Mouse (Mus musculus): ENCODE measurements around the gene Odf3b. TPM values are rescaled to one million over a fixed set of nuclear protein-coding genes. Genes with fewer than 3 reads are reported as not detected.
A peak's percentile ranks its signal among the peaks of the same experiment; 100 is the strongest.

Gene Odf3b
- not detected for polyA plus RNA-seq (2012; fragmentation: generic; extraction: Trizol)
- long read RNA-seq, experiment 1 = 0 reads
- long read RNA-seq, experiment 2 = 0 reads

DNA sequence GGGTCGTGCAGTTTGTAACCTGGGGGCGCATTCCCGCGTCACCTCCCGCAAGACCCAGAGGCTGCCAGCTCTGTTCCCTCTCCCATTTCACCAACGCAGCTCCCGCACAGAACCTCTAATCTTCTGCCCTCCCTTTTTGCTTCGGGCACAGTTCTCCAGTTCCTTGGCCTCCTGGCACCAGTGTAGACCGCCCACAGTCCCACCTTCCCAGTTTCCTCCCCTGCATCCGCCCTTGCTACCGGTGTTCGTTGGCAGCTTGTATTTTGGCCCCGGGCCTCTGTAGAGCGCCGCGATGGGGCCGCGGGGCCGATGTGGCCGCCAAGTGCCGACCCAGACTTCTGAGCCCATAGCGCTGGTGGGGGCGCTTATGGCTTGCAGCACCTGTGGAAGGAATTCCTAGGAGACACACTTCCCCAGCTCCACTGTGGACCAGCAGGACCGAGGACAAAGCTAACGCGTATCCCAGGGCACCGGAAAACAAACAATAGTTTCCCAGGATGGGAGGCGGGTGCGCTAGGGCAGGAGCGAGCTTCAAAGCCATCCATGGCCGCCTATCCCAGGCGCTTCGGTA, at the start of gene Odf3b:
Gene Odf3b, minus strand, starts transcription at position 452 of the 571 bp plus-strand sequence.
- Histone ChIP-seq H3K79me3 (ENCODE audit: low read depth) (no peaks in the 10 kb centered on the region), H3K79me2 (ENCODE audit: control insufficient read depth, insufficient read depth) (no peaks in the 10 kb centered on the region), H3K4me3 (ENCODE audit: insufficient read depth, poor library complexity, severe bottlenecking) (no peak within 1 kb of the TSS), H3K27me3 (ENCODE audit: control insufficient read depth, insufficient read depth, insufficient read length) (peaks cover 49% of the 10 kb centered on the region), H3K36me3 (ENCODE audit: control insufficient read depth, insufficient read depth) (no peaks in the 10 kb centered on the region), H3ac (ENCODE audit: control insufficient read depth, insufficient read length, low read depth) (no peak within 1 kb of the TSS)
- TF ChIP-seq MYOD1 (IDR thresholded peaks at IDR 0.05; ENCODE audit: control insufficient read depth, insufficient read length, low read depth) (no peak), MYOG (IDR thresholded peaks at IDR 0.05; ENCODE audit: control insufficient read depth, extremely low read depth, insufficient read length) (no peak)

GRCm38 (mm10) chr15:89428136-89428790, 49.2 kb upstream of the Odf3b start:
- Histone ChIP-seq H3K79me3 (ENCODE audit: low read depth) (peaks cover 9% of the 10 kb centered on the region), H3K27me3 (ENCODE audit: control insufficient read depth, insufficient read depth, insufficient read length) (no peaks in the 10 kb centered on the region), H3K36me3 (ENCODE audit: control insufficient read depth, insufficient read depth) (peaks cover 19% of the 10 kb centered on the region), H3ac (ENCODE audit: control insufficient read depth, insufficient read length, low read depth) (no peak overlapping the region), H3K79me2 (ENCODE audit: control insufficient read depth, insufficient read depth) (peaks cover 17% of the 10 kb centered on the region), H3K4me3 (ENCODE audit: insufficient read depth, poor library complexity, severe bottlenecking) (peak overlapping the region; percentile 98)
- TF ChIP-seq USF1 (IDR thresholded peaks at IDR 0.05; ENCODE audit: low read depth) = no peak
- TF ChIP-seq CTCF (IDR thresholded peaks at IDR 0.05; ENCODE audit: control insufficient read depth, insufficient read depth, insufficient read length) = no peak
- TF ChIP-seq MYOD1 (IDR thresholded peaks at IDR 0.05; ENCODE audit: control insufficient read depth, insufficient read length, low read depth) = no peak
- TF ChIP-seq FOSL1 (IDR thresholded peaks at IDR 0.05; ENCODE audit: insufficient read depth, low read length, poor library complexity, severe bottlenecking) = no peak
- no peak for TF ChIP-seq MYOG (IDR thresholded peaks at IDR 0.05; ENCODE audit: control insufficient read depth, extremely low read depth, insufficient read length)
- TF ChIP-seq CEBPB (IDR thresholded peaks at IDR 0.05; ENCODE audit: low read depth) = no peak
- TF ChIP-seq MAX (IDR thresholded peaks at IDR 0.05) = no peak

DNA sequence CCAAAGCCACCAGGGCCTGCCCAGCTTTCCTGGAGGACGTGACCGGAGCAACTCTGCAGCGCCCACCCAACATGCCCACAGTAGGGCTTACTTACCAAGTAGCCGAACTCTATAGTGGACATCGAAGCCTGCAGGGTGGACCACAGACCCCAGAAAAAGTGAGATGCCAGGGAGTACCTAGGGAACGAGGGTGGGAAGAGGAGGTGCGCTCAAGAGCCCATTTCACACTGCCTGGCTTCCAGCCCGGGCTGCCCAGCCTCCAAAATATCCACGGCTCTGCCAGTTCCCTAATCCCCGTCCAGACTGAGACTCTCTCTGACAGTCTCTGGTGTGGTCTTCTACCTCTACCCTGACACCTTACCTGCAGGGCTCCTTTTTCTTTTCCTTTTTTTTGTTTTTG, 47.6 kb upstream of the Odf3b start:
- H3K79me3 ChIP-seq (ENCODE audit: low read depth) = peaks cover 9% of the 10 kb centered on the region
- no peak overlapping the region for H3ac ChIP-seq (ENCODE audit: control insufficient read depth, insufficient read length, low read depth)
- TF ChIP-seq MYOG (IDR thresholded peaks at IDR 0.05; ENCODE audit: control insufficient read depth, extremely low read depth, insufficient read length) (no peak), CEBPB (IDR thresholded peaks at IDR 0.05; ENCODE audit: low read depth) (no peak), MAX (IDR thresholded peaks at IDR 0.05) (no peak), FOSL1 (IDR thresholded peaks at IDR 0.05; ENCODE audit: insufficient read depth, low read length, poor library complexity, severe bottlenecking) (no peak), USF1 (IDR thresholded peaks at IDR 0.05; ENCODE audit: low read depth) (no peak), CTCF (IDR thresholded peaks at IDR 0.05; ENCODE audit: control insufficient read depth, insufficient read depth, insufficient read length) (no peak), MYOD1 (IDR thresholded peaks at IDR 0.05; ENCODE audit: control insufficient read depth, insufficient read length, low read depth) (no peak)
- peaks cover 27% of the 10 kb centered on the region for H3K36me3 ChIP-seq (ENCODE audit: control insufficient read depth, insufficient read depth)
- no peak overlapping the region for H3K4me3 ChIP-seq (ENCODE audit: insufficient read depth, poor library complexity, severe bottlenecking)
- no peaks in the 10 kb centered on the region for H3K27me3 ChIP-seq (ENCODE audit: control insufficient read depth, insufficient read depth, insufficient read length)
- H3K79me2 ChIP-seq (ENCODE audit: control insufficient read depth, insufficient read depth) = peaks cover 17% of the 10 kb centered on the region

- H3K79me2 ChIP-seq (ENCODE audit: control insufficient read depth, insufficient read depth) = peaks cover 17% of the 10 kb centered on the region
- no peak within 1 kb of the TSS for H3K4me3 ChIP-seq (ENCODE audit: insufficient read depth, poor library complexity, severe bottlenecking)
- TF ChIP-seq USF1 (IDR thresholded peaks at IDR 0.05; ENCODE audit: low read depth) (no peak), FOSL1 (IDR thresholded peaks at IDR 0.05; ENCODE audit: insufficient read depth, low read length, poor library complexity, severe bottlenecking) (no peak)
- H3ac ChIP-seq (ENCODE audit: control insufficient read depth, insufficient read length, low read depth) = no peak within 1 kb of the TSS
- no peaks in the 10 kb centered on the region for H3K27me3 ChIP-seq (ENCODE audit: control insufficient read depth, insufficient read depth, insufficient read length)
- peaks cover 9% of the 10 kb centered on the region for H3K79me3 ChIP-seq (ENCODE audit: low read depth)
- H3K36me3 ChIP-seq (ENCODE audit: control insufficient read depth, insufficient read depth) = peaks cover 31% of the 10 kb centered on the region
These were observed 46.6 kb upstream of the Odf3b start, which contains the start of gene Cpt1b for GRCm38 (mm10) chr15:89425711-89426121. Gene Cpt1b, minus strand, starts transcription at chr15:89425863.

DNA sequence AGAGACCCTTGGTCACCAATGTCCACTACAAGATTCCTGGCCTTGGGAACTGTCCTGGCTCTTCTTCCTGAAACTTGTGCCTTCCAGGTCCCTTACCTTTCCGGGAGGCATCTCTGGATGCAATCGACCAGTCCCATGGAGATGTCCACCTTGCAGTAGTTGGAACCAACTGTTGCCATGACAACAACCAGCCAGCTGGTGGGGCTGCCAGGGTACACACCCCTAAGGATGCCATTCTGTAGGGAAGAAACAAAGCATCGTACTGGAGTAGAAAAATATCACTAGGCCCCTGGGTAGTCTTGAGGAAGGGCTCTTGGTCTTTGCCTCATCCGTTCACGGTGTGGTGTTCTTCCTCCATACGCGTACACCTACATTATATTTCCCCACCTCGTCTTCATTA, 45.5 kb upstream of the Odf3b start:
- peaks cover 17% of the 10 kb centered on the region for H3K79me2 ChIP-seq (ENCODE audit: control insufficient read depth, insufficient read depth)
- no peak for TF ChIP-seq CEBPB (IDR thresholded peaks at IDR 0.05; ENCODE audit: low read depth)
- TF ChIP-seq MAX (IDR thresholded peaks at IDR 0.05) = no peak
- TF ChIP-seq MYOD1 (IDR thresholded peaks at IDR 0.05; ENCODE audit: control insufficient read depth, insufficient read length, low read depth) = no peak
- no peak for TF ChIP-seq USF1 (IDR thresholded peaks at IDR 0.05; ENCODE audit: low read depth)
- TF ChIP-seq MYOG (IDR thresholded peaks at IDR 0.05; ENCODE audit: control insufficient read depth, extremely low read depth, insufficient read length) = no peak
- no peak for TF ChIP-seq CTCF (IDR thresholded peaks at IDR 0.05; ENCODE audit: control insufficient read depth, insufficient read depth, insufficient read length)
- TF ChIP-seq FOSL1 (IDR thresholded peaks at IDR 0.05; ENCODE audit: insufficient read depth, low read length, poor library complexity, severe bottlenecking) = no peak
- H3K4me3 ChIP-seq (ENCODE audit: insufficient read depth, poor library complexity, severe bottlenecking) = no peak overlapping the region
- no peak overlapping the region for H3ac ChIP-seq (ENCODE audit: control insufficient read depth, insufficient read length, low read depth)
- H3K36me3 ChIP-seq (ENCODE audit: control insufficient read depth, insufficient read depth) = peaks cover 42% of the 10 kb centered on the region
- H3K79me3 ChIP-seq (ENCODE audit: low read depth) = peaks cover 9% of the 10 kb centered on the region
- H3K27me3 ChIP-seq (ENCODE audit: control insufficient read depth, insufficient read depth, insufficient read length) = no peaks in the 10 kb centered on the region

GRCm38 (mm10) chr15:89421938-89422337, 42.9 kb upstream of the Odf3b start:
- peaks cover 62% of the 10 kb centered on the region for H3K36me3 ChIP-seq (ENCODE audit: control insufficient read depth, insufficient read depth)
- TF ChIP-seq MAX (IDR thresholded peaks at IDR 0.05) = no peak
- no peak for TF ChIP-seq MYOD1 (IDR thresholded peaks at IDR 0.05; ENCODE audit: control insufficient read depth, insufficient read length, low read depth)
- TF ChIP-seq MYOG (IDR thresholded peaks at IDR 0.05; ENCODE audit: control insufficient read depth, extremely low read depth, insufficient read length) = no peak
- TF ChIP-seq CEBPB (IDR thresholded peaks at IDR 0.05; ENCODE audit: low read depth) = no peak
- no peak for TF ChIP-seq CTCF (IDR thresholded peaks at IDR 0.05; ENCODE audit: control insufficient read depth, insufficient read depth, insufficient read length)
- TF ChIP-seq USF1 (IDR thresholded peaks at IDR 0.05; ENCODE audit: low read depth) = no peak
- TF ChIP-seq FOSL1 (IDR thresholded peaks at IDR 0.05; ENCODE audit: insufficient read depth, low read length, poor library complexity, severe bottlenecking) = no peak
- H3K79me3 ChIP-seq (ENCODE audit: low read depth) = no peaks in the 10 kb centered on the region
- no peaks in the 10 kb centered on the region for H3K79me2 ChIP-seq (ENCODE audit: control insufficient read depth, insufficient read depth)
- H3K4me3 ChIP-seq (ENCODE audit: insufficient read depth, poor library complexity, severe bottlenecking) = no peak overlapping the region
- H3ac ChIP-seq (ENCODE audit: control insufficient read depth, insufficient read length, low read depth) = no peak overlapping the region
- H3K27me3 ChIP-seq (ENCODE audit: control insufficient read depth, insufficient read depth, insufficient read length) = no peaks in the 10 kb centered on the region

Measured in C2C12 (cell line).